Comparison of ENCODE assay signal across 8 mouse cellular contexts in the genomic region with DNA sequence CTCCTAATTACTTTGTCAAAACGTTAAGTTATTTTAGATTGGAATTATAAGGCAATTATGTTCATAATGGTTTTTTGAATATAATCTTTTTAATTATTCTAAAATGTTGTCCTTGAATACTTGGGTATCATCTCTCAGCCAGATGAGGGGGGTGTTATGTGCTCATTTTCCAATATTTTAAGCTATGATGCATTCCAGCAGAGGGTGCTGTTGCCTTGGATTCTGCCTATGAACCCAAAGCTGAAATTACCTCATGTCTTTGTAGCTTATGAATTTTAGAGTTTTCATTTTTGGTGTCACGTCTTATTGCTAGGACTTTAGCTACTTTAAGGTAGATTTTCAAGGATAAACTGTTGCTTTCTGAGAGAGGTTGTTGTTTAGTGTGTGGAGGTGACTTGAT. TPM values are rescaled to one million over a fixed set of nuclear protein-coding genes. Genes with fewer than 3 reads are reported as not detected.
A peak's percentile ranks its signal among the peaks of the same experiment; 100 is the strongest.
DNase-seq lines count a peak whose midpoint lies in the region; ATAC-seq and TF ChIP-seq lines count a peak whose summit lies in the region.

No protein-coding gene starts in this region.

- no peak overlapping the region for H3K27ac ChIP-seq in spleen, adult 2 months (ENCODE audit: insufficient read depth, low read length)

- no peak overlapping the region for H3K4me3 ChIP-seq in spleen, adult 2 months (ENCODE audit: extremely low read depth, insufficient read depth, insufficient read length)

- H3K36me3 ChIP-seq in spleen, adult 2 months (ENCODE audit: control insufficient read depth, insufficient read depth, low read length) = peaks cover 5% of the 10 kb centered on the region; the same call in 1 of the 2 replicates

- DNase-seq in gastrocnemius, adult 18-20 months (ENCODE audit: low spot score) = peak; percentile 52
- DNase-seq in gastrocnemius, adult 8-10 months (ENCODE audit: low spot score in 2 of 2) = no peak
- peak in 1 of 2 experiments; percentile 5 for DNase-seq in spleen, adult 2 months (ENCODE audit: low read depth in 1 of 2, low spot score in 2 of 2)
- DNase-seq in spleen, adult 12 weeks (ENCODE audit: low spot score) = no peak
- DNase-seq in cerebellum, postnatal 10 days = peak; percentile 81 to 86
- DNase-seq in hindlimb bud, embryonic 11.5 days (ENCODE audit: extremely low spot score, low read depth, low spot score) = peak; percentile 14
- DNase-seq in lung, postnatal 25 days (ENCODE audit: low spot score) = peak; percentile 37

- peaks cover 3% of the 10 kb centered on the region; the same call in 1 of the 2 replicates for H3K4me1 ChIP-seq in spleen, adult 2 months (ENCODE audit: control insufficient read depth, insufficient read depth, insufficient read length)

- TF ChIP-seq POLR2A in spleen, adult 2 months (IDR thresholded peaks at IDR 0.05; ENCODE audit: low read depth, low read length) = no peak

- ATAC-seq in erythroblast, adult 5-6 weeks (replicated peaks; ENCODE audit: low FRiP score, poor library complexity, severe bottlenecking) = no peak

- WGBS in spleen, adult 2 months = 70% methylated on average over 2 of the region's 2 CpGs

- 0 out of 2 replicates have a peak, but pooled peaks have one; percentile 9 for TF ChIP-seq CTCF in spleen, adult 2 months (IDR thresholded peaks at IDR 0.05; ENCODE audit: extremely low read depth, insufficient read depth, insufficient read length, insufficient replicate concordance)

- H3K27me3 ChIP-seq in spleen, adult 2 months (ENCODE audit: control insufficient read depth, insufficient read depth, low read length) = no peaks in the 10 kb centered on the region

RNA-seq across cellular contexts. Expression of a gene that starts 44.2 kb away (rescaled TPM):
- total RNA-seq in gastrocnemius, adult 18-20 months (2021) = 1 to 10 TPM; 4.4 to 5.0 TPM
- total RNA-seq in gastrocnemius, adult 8-10 months (2022) = 1 to 10 TPM; 3.8 to 5.8 (median 4.7) TPM
- 5.6 and 5.8 TPM in 2 replicates for polyA plus RNA-seq in spleen, adult 2 months (2012; rRNA removed)
- 2.9 and 3.5 TPM in 2 replicates for total RNA-seq in erythroblast, adult 5-6 weeks (2015; ENCODE audit: low replicate concordance)
- total RNA-seq in erythroblast, adult 5-6 weeks (2017; ENCODE audit: low replicate concordance) = 3.1 and 4.2 TPM in 2 replicates

Comparison
In these comparisons a context has a peak if more than half of its experiments do, and no peak if none do; other contexts are left out.
1. DNase-seq: peak in gastrocnemius, adult 18-20 months (single experiment), cerebellum, postnatal 10 days (2 of 2), hindlimb bud, embryonic 11.5 days (single experiment) and lung, postnatal 25 days (single experiment); none in gastrocnemius, adult 8-10 months (0 of 2) and spleen, adult 12 weeks (single experiment).